Mouse (Mus musculus) kidney, adult 2 months (tissue): ENCODE results near the gene Avpi1. TPM values are rescaled to one million over a fixed set of nuclear protein-coding genes. Genes with fewer than 3 reads are reported as not detected.
A peak's percentile ranks its signal among the peaks of the same experiment; 100 is the strongest.

Source experiments
- DNase-seq: peaks from one replicate; pipeline ENCODE4 v3.0.0; 2021
- H3K27ac ChIP-seq: fragments of 200-500 bp; 2 replicates; pipeline ENCODE4 v1.5.1; 2012; ENCODE audit warnings: low read depth, low read length, control low read depth, inconsistent platforms; ENCODE audit not compliant: insufficient read depth
- H3K27me3 ChIP-seq: fragments of 200-500 bp; replicated peaks from 2 replicates; pipeline ENCODE4 v1.6.1; 2012; ENCODE audit warnings: mild to moderate bottlenecking, moderate library complexity, low read length, inconsistent platforms; ENCODE audit not compliant: control insufficient read depth, insufficient read depth
- H3K36me3 ChIP-seq: fragments of 200-500 bp; 2 replicates; pipeline ENCODE4 v1.6.1; 2012; ENCODE audit warnings: mild to moderate bottlenecking, moderate library complexity, low read length, inconsistent platforms; ENCODE audit not compliant: control insufficient read depth, insufficient read depth
- H3K4me1 ChIP-seq: fragments of 200-500 bp; 2 replicates; pipeline ENCODE4 v1.6.1; 2011; ENCODE audit warnings: low read length; ENCODE audit not compliant: control insufficient read depth, insufficient read depth
- H3K4me3 ChIP-seq: fragments of 200-500 bp; 2 replicates; pipeline ENCODE4 v1.5.1; 2011; ENCODE audit warnings: mild to moderate bottlenecking, low read depth, low read length, control low read depth; ENCODE audit not compliant: insufficient read depth
- CTCF ChIP-seq: fragments of 200-500 bp; conservative IDR thresholded peaks from 2 replicates; pipeline ENCODE4 v1.5.1; 2011; ENCODE audit warnings: low read depth, mild to moderate bottlenecking, control low read depth, low read length, moderate library complexity, mixed read lengths; ENCODE audit not compliant: insufficient read depth, insufficient read length
- POLR2A ChIP-seq: fragments of 200-500 bp; IDR thresholded peaks from one replicate; pipeline ENCODE4 v1.6.1; 2011; ENCODE audit warnings: low read depth, low read length, control low read depth
- WGBS: fragments of 180-500 bp; shearing (Covaris S2); methylation state at CpG from one replicate; pipeline ENCODE4 v1.1.7; 2018; 5-methylcytosine and 5-hydroxymethylcytosine counted together
- polyA plus RNA-seq: library from polyadenylated mRNA; depleted of rRNA; stranded (reverse); fragments of >200 nt; gene quantifications from 2 replicates; pipeline ENCODE4 v1.2.3, GENCODE M21; 2012

The Avpi1 gene
- polyA plus RNA-seq, 1 experiment: 19.5 TPM

DNA sequence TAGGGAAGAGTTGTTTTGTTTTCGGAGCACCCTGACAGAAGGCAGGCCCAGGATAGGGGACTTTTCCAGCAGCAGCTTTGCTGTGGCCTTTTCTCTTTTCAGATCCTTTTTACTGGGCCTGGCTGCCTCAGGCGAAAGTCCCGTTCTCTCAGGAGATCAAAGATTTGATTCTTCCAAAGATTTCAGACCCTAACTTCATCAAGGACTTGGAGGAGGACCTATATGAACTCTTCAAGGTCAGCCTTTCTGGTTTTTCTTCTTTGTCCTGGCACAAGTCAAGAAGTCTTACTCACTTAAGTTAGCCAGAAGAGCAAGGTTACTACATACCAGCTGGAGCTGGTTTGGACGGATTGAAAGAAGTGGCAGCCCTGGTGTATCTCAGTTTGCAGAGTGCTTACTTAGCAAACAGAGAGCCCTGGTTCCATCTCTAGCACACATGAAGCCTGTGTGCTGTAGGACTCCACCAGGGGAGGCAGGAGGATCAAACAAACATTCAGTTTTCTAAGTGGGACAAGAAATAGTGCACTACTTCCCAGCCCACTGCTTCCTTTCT, 13.0 kb downstream of the Avpi1 start:
- no peaks in the 10 kb centered on the region for H3K27me3 ChIP-seq
- no peaks in the 10 kb centered on the region for H3K4me1 ChIP-seq
- H3K36me3 ChIP-seq: peaks cover 3% of the 10 kb centered on the region; the same call in 1 of the 2 replicates
- peak; percentile 29 for DNase-seq
- TF ChIP-seq CTCF (no peak), POLR2A (no peak)
- peak overlapping the region; percentile 19; the same call in 1 of the 2 replicates for H3K27ac ChIP-seq
- no peak overlapping the region for H3K4me3 ChIP-seq
- WGBS: 79% methylated on average over 4 of the region's 4 CpGs

DNA sequence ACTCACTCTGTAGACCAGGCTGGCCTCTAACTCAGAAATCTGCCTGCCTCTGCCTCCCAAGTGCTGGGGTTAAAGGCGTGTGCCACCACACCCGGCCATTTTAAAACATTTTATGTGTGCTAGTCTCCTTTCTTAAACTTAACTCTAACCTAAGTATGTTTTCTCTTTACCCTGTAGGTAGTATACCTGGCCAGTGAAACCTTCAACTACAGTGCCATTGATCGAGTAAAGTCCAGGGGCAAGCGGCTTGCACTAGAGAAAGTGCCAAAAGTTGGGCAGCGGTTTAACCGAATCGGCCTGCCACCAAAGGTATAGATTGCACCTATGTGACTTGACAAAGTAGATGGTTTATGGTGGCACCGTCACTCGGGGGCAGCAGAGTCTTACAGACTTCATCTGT, 24.2 kb downstream of the Avpi1 start:
- Histone ChIP-seq H3K27me3 (no peaks in the 10 kb centered on the region), H3K4me1 (no peaks in the 10 kb centered on the region), H3K27ac (no peak overlapping the region), H3K4me3 (no peak overlapping the region), H3K36me3 (peaks cover 3% of the 10 kb centered on the region; the same call in 1 of the 2 replicates)
- TF ChIP-seq POLR2A: no peak
- TF ChIP-seq CTCF: no peak
- no peak for DNase-seq
- WGBS: 95% methylated on average over 9 of the region's 9 CpGs

DNA sequence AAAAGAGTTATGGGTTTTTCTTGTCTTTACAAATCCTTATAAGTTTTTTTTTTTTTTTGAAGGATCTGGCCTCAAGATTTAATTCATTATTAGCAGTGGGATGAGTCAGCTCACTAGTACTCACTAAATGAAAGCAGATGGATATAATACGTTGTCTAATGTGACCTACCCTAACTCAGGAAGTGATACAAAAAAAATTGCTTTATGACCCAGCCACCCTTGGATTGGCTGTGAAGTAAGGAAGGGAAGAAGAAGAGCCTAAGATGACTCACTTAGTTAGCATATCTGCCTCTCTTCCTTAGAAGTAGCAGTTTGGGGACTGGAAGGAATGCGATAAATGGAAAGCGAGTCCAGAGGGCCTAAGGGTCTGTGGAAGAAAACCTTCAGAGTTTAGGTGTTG, 29.5 kb downstream of the Avpi1 start:
- Histone ChIP-seq H3K4me3 (no peak overlapping the region), H3K4me1 (no peaks in the 10 kb centered on the region), H3K27ac (no peak overlapping the region), H3K36me3 (no peaks in the 10 kb centered on the region), H3K27me3 (no peaks in the 10 kb centered on the region)
- 81% methylated on average over 3 of the region's 3 CpGs for WGBS
- TF ChIP-seq CTCF (no peak), POLR2A (no peak)
- no peak for DNase-seq

DNA sequence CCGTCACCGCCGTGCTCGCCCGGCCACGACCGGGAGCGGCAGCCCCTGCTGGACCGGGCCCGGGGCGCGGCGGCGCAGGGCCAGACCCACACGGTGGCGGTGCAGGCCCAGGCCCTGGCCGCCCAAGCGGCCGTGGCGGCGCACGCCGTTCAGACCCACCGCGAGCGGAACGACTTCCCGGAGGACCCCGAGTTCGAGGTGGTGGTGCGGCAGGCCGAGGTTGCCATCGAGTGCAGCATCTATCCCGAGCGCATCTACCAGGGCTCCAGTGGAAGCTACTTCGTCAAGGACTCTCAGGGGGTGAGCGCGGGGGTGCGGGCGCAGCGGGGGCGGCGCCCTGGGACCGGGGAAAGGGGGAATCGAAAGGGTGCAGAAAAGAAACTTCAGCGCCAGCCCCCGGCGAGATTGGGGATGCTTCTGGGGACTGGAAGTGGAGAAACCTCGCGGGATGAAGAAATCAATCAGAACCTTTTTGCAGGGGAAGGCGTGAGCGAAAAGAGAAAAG, 38.2 kb downstream of the Avpi1 start:
- peak overlapping the region; percentile 53 for H3K27ac ChIP-seq
- no peaks in the 10 kb centered on the region for H3K27me3 ChIP-seq
- H3K4me1 ChIP-seq: peaks cover 16% of the 10 kb centered on the region
- 1% methylated on average over 52 of the region's 52 CpGs for WGBS
- H3K4me3 ChIP-seq: peak overlapping the region; percentile 84
- H3K36me3 ChIP-seq: no peaks in the 10 kb centered on the region
- no peak for DNase-seq
- TF ChIP-seq POLR2A (no peak), CTCF (no peak)

DNA sequence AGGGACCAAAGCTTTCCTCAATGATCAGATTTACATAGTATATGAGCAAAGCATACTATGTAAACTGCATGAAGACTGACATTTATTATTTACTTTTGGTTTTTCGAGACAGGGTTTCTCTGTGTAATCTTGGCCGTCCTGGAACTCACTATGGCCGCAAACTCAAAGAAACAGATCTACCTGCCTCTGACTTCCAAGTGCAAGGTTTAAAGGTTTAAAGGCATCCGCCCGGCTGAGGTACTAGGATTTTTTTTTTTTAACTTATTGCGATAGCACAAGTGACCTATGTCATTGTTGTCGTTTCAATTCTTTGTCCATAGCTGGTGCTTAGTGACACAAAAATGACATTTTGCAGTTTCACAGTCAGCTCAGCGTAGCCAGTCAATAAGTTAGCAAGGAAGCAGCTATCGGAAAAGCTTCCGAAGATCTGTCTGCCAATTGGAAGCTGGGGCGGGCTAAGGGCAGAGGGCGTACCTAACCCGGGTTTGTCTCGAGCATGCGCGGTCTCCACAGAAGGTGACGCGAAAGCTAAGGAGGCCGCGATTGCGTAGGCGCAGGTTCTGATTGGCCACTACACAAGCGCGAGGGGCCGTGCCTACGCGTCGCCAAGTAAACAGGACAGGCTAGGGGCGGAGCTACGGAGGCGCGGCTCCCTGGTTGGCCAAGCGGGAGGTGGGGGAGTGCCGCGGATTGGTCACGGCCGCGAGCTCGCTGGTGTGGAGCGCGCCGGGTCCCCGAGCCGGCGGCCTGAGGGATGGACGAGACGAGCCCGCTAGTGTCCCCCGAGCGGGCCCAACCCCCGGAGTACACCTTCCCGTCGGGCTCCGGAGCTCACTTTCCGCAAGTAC, 38.9 kb downstream of the Avpi1 start, which contains the start of gene Pi4k2a:
TSS of gene Pi4k2a (plus strand) at position 723 of the 848 bp plus-strand sequence.
- DNase-seq: peak; percentile 100
- H3K27ac ChIP-seq: peak within 1 kb of the TSS; percentile 91
- no peaks in the 10 kb centered on the region for H3K36me3 ChIP-seq
- WGBS: under 1% methylated on average over 55 of the region's 55 CpGs
- no peaks in the 10 kb centered on the region for H3K27me3 ChIP-seq
- peak within 1 kb of the TSS; percentile 84 for H3K4me3 ChIP-seq
- peaks cover 16% of the 10 kb centered on the region for H3K4me1 ChIP-seq
- TF ChIP-seq CTCF (no peak), POLR2A (peak; percentile 39)

DNA sequence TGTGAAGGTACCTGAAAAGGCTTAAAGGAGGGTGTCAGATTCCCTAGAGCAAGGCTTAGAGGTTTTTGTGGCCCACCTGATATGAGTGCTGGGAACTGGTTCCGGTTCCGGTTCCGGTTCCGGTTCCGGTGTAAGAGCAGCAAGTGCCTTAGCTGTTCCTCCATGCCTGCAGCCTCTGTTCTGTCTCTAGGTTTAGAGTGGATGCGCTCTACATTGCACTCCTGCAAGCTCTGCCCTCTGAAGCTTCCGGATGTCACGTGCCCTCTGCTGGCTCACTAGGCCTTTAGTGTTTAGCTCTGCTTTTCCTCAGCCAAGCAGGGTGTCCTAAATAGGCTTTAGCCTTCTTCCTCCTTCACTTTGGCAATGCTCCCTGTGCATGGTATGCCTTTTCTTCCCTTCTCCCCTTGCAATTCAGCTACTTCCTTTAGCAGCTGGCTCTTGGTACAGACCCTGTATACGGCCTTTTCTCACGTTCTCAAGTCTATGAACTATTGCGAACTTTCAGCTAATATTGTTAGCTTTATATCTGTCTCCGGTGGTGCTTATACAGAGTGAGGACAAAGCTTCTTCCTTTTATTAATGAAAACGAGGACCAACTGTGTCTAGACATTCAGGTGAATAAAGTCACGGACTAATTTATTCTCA, 39.6 kb downstream of the Avpi1 start:
- DNase-seq: peak; percentile 81
- 17% methylated on average over 14 of the region's 14 CpGs for WGBS
- H3K4me1 ChIP-seq: peaks cover 16% of the 10 kb centered on the region
- H3K27me3 ChIP-seq: no peaks in the 10 kb centered on the region
- no peaks in the 10 kb centered on the region for H3K36me3 ChIP-seq
- TF ChIP-seq POLR2A (no peak), CTCF (no peak)
- peak overlapping the region; percentile 91 for H3K27ac ChIP-seq
- H3K4me3 ChIP-seq: peak overlapping the region; percentile 24; the same call in 1 of the 2 replicates
